Mouse (Mus musculus) hindbrain, embryonic 16.5 days (tissue): Measurements from ENCODE around the gene Amer3. TPM values are rescaled to one million over a fixed set of nuclear protein-coding genes. Genes with fewer than 3 reads are reported as not detected.
"Not testable (repeated sequence)": the region's sequence is repeated elsewhere in the genome, so short reads cannot be mapped to it uniquely, and the experiment has no call there.

Experiments used
- ATAC-seq: fragments of 200-750 bp; cut with Nextera tagmentation; 2 replicates; pipeline ENCODE4 v1.8.0; 2017; ENCODE audit warnings: moderate TSS enrichment, moderate library complexity
- H3K27ac ChIP-seq: fragments of 300-500 bp; sonication (generic); 2 replicates; pipeline ENCODE4 v1.5.1; 2014; ENCODE audit warnings: low read depth, mild to moderate bottlenecking, control low read depth, low read length, moderate library complexity
- H3K27me3 ChIP-seq: fragments of 300-500 bp; sonication (generic); replicated peaks from 2 replicates; pipeline ENCODE4 v1.6.1; 2014; ENCODE audit warnings: low read length; ENCODE audit not compliant: control insufficient read depth, insufficient read depth
- H3K36me3 ChIP-seq: fragments of 300-500 bp; sonication (generic); 2 replicates; pipeline ENCODE4 v1.6.1; 2014; ENCODE audit warnings: mild to moderate bottlenecking, low read length, moderate library complexity, mixed read lengths; ENCODE audit not compliant: control insufficient read depth, insufficient read depth
- H3K4me1 ChIP-seq: fragments of 300-500 bp; sonication (generic); 2 replicates; pipeline ENCODE4 v1.6.1; 2014; ENCODE audit warnings: low read depth, low read length; ENCODE audit not compliant: control insufficient read depth, insufficient read depth
- H3K4me2 ChIP-seq: fragments of 300-500 bp; sonication (generic); 2 replicates; pipeline ENCODE4 v1.6.1; 2014; ENCODE audit warnings: mild to moderate bottlenecking, low read length, control low read depth, moderate library complexity
- H3K4me3 ChIP-seq: fragments of 300-500 bp; sonication (generic); 2 replicates; pipeline ENCODE4 v1.5.1; 2014; ENCODE audit warnings: mild to moderate bottlenecking, low read length, control low read depth, moderate library complexity
- H3K9ac ChIP-seq: fragments of 300-500 bp; sonication (generic); 2 replicates; pipeline ENCODE4 v1.6.1; 2014; ENCODE audit warnings: low read depth, mild to moderate bottlenecking, control low read depth, low read length, moderate library complexity
- H3K9me3 ChIP-seq: fragments of 300-500 bp; sonication (generic); 2 replicates; pipeline ENCODE4 v1.6.1; 2014; ENCODE audit warnings: mild to moderate bottlenecking, low read length, moderate library complexity; ENCODE audit not compliant: control insufficient read depth
- WGBS: fragments of 180-500 bp; shearing (Covaris S2); extraction: QIAGEN DNeasy Blood & Tissue Kit; methylation state at CpG from one replicate; pipeline ENCODE4 v1.1.7; 2014; 5-methylcytosine and 5-hydroxymethylcytosine counted together
- polyA plus RNA-seq: library from polyadenylated mRNA; unstranded; fragments of >200 nt; fragmentation: Nextera tagmentation; extraction: Ambion mirVana; gene quantifications from 2 replicates; pipeline ENCODE4 v1.2.1, GENCODE M21; 2015

Amer3 gene
- 28.6 and 31.9 TPM in 2 replicates for polyA plus RNA-seq

DNA sequence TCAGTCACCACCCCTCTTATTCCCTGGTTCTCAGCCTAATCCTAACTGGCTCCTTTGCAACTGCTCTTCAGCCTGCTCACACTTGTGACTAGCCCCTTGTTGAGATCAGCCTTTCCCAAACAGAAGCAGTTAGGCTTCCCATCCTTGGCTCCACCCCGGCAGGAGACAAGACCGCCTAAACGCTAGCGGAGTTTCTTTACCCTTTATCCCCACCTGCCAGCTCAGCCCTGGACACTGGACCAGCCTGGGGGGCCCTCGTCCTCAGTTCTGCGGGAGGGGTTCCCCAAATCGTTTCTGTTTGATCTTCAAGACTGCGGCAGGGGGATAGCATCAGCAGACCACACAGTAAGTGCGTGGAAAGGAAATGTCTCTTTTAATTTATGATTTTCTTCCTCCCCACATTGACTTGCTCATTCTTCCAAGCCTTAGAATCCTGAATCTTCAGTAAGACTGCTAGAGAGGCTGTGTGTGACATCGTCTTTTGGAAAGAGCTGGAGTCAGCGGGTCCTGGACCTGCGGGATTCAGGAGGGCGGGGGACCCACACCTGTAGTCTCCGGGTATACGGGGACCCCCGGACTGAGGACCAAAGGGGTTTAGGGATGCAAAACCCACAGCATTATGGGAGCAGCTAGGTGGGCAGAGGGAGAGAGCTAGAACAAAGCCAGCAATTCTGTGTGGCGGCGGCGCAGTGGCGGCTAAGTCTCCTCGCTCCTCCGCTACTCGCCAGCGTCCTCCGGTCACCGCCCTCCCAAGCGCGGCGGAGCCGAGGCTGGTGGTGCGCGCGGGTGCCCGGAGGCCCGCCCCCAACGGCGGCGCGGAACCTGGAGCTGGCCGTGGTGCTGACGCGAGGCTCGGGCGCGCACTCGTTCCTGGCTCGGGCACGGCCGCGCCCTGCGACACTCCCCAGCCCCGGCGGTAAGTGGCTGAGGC is at the start of gene Amer3:
Gene Amer3, plus strand, starts transcription at position 807 of the 931 bp plus-strand sequence.
- 0% methylated on average over 46 of the region's 53 CpGs for WGBS
- no peaks in the 10 kb centered on the region; the same call in 1 of the 2 replicates for H3K27me3 ChIP-seq
- H3K4me1 ChIP-seq: peaks cover 30% of the 10 kb centered on the region
- peak; percentile 92 for ATAC-seq
- no peaks in the 10 kb centered on the region for H3K9me3 ChIP-seq
- H3K4me2 ChIP-seq: peak within 1 kb of the TSS; percentile 85
- H3K4me3 ChIP-seq: peak within 1 kb of the TSS; percentile 70
- H3K36me3 ChIP-seq: no peaks in the 10 kb centered on the region
- H3K9ac ChIP-seq: peak within 1 kb of the TSS; percentile 87
- peak within 1 kb of the TSS; percentile 91 for H3K27ac ChIP-seq

DNA sequence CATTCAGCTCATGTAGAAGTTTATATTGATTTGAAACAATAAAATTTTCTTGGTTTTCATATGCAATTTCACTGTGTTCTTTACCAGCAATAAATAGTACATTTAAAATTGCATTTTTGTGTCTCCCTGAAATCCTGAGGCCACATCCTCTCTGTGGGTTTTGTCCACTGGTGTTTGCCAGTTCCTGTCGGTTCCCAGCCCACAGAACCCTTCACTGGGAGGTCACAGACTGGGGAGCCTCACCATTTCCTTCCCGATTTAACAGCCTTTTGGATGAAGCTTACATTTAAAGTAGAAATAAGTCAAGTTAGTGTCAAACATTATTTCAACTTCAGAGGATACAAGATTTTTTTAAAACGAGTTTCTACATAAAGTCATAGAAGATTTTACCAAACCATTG is 44.9 kb upstream of the Amer3 start:
- H3K9ac ChIP-seq, H3K4me2 ChIP-seq, H3K36me3 ChIP-seq, H3K4me3 ChIP-seq, H3K27ac ChIP-seq, H3K9me3 ChIP-seq, ATAC-seq: not testable (repeated sequence)
- Histone ChIP-seq H3K27me3 (peaks cover 23% of the 10 kb centered on the region), H3K4me1 (peaks cover 11% of the 10 kb centered on the region)
- WGBS: 56% methylated on average over 3 of the region's 3 CpGs

DNA sequence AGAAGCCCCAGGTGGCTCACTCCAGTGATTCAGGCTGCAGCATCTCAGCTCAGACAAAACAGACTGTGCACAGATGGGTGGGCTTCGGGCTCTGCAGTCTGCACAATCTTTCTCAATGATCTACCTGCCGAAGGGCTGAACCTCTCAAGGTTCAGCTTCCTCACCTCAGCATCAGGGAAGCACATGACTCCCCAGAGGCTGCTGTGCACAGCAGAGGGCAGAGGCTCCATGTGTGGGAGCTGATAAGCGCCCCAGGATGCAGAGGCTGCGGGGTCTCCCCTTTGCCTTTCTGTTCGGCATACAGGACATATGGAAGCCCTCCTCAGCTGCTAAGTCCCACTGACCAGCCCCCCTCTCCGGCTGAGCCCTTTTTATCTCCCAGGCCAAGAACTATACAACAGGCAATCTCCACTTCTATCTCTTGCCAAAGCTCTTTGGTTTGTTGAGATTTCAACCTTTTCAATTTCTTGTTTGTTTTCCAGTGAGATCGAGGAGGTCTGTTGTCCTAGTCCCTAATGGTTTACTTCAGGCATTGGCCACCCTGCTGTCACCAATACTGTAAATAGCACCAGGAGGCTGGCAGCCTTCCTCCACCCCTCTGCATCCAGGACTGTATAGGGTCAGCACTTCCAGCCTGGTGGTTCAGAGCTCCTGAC is 44.3 kb upstream of the Amer3 start, which contains the start of gene Cfc1:
Gene Cfc1, plus strand, starts transcription at position 606 of the 656 bp plus-strand sequence.
- peak within 1 kb of the TSS; percentile 65 for H3K4me2 ChIP-seq
- H3K27ac ChIP-seq, ATAC-seq, H3K36me3 ChIP-seq, H3K9me3 ChIP-seq, H3K9ac ChIP-seq: not testable (repeated sequence)
- 42% methylated on average over 7 of the region's 7 CpGs for WGBS
- peaks cover 11% of the 10 kb centered on the region for H3K4me1 ChIP-seq
- peak within 1 kb of the TSS; percentile 33 for H3K4me3 ChIP-seq
- peaks cover 23% of the 10 kb centered on the region for H3K27me3 ChIP-seq

DNA sequence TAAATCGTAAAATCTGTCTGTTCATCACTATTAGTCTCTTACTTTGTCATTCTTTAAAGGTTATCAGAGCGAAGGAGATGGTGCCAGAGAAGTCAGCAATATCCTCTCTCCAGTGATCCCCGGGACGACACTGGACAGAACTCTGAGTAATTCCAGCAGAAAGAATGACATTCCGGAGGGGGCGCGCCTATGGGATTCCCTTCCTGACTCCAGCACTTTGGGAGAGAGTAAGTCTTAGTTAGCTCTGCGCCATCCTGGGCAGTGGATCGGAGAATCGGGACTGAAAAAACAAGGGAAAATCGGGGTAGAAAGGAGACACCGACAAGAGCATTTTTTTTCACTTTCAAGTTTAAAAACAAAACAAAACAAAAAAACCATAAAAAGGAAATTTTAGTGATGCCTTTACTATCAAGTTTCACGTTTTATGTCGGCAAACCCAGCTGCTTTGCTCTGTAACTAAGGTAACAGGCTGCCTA is 43.1 kb upstream of the Amer3 start:
- no peak overlapping the region for H3K27ac ChIP-seq
- H3K9me3 ChIP-seq: no peaks in the 10 kb centered on the region
- 0 out of 2 replicates have a peak overlapping the region, but pooled peaks have one; percentile 38 for H3K9ac ChIP-seq
- no peaks in the 10 kb centered on the region for H3K36me3 ChIP-seq
- peaks cover 11% of the 10 kb centered on the region for H3K4me1 ChIP-seq
- WGBS: 3% methylated on average over 14 of the region's 14 CpGs
- peak overlapping the region; percentile 33 for H3K4me3 ChIP-seq
- no peak for ATAC-seq
- peak overlapping the region; percentile 65 for H3K4me2 ChIP-seq
- peaks cover 23% of the 10 kb centered on the region for H3K27me3 ChIP-seq

DNA sequence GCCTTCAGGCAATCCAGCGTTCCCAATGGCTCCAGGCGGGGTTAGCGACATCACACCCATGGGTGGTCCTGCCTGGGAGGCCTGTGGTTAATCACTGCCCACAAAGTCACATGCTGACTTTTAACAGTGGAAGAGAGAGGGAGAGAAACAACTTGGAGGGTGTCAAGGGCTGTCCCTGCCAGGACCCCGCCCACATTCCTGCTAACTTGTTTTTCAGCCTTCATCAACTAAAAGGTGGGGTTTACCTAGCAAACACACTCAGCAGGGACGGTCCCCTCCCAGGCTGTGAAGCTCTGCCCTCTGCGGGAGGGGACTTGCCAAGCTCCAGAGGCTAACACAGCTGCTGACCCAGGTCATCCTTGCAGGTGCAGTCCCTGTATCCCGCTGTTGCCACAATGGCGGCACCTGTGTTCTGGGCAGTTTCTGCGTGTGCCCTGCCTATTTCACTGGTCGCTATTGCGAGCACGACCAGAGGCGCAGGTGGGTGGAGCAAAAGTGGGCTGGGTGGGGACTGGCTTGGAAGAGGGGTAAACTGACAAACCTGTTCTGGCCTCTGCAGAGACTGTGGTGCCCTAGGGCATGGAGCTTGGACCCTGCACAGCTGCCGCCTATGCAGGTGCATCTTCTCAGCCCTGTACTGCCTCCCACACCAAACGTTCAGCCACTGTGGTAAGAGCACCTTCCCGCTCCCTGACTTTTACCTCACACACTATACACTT is 42.5 kb upstream of the Amer3 start:
- WGBS: 2% methylated on average over 16 of the region's 16 CpGs
- peak overlapping the region; percentile 38 for H3K9ac ChIP-seq

DNA sequence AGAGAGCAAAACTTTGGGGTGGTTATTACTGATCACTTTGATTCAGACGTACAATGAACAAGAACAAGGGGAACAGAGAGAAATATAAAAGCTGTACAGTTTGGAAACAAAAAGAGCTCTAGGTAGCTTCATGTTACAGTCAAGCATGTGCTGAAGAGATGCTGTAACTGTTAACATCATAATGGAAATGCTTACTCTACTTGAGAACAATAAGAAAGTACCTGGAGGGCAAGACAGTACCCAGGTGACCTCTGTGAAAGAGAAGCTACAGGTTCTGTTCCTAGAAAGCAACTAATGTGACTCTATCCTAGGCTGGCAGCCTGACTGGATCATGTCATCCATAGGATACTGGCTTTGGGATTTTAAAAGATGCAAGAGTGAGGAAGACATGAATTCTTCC is 32.4 kb upstream of the Amer3 start:
- H3K27ac ChIP-seq: no peak overlapping the region
- no peak overlapping the region for H3K4me2 ChIP-seq
- H3K36me3 ChIP-seq: no peaks in the 10 kb centered on the region
- H3K9me3 ChIP-seq: 0 out of 2 replicates have a peak, but pooled peaks cover 3% of the 10 kb centered on the region
- H3K4me3 ChIP-seq: no peak overlapping the region
- ATAC-seq: no peak
- no peaks in the 10 kb centered on the region for H3K27me3 ChIP-seq
- no peaks in the 10 kb centered on the region for H3K4me1 ChIP-seq
- WGBS: 79% methylated on average over 1 of the region's 1 CpGs
- H3K9ac ChIP-seq: no peak overlapping the region

More for the DNA sequence above, 42.5 kb upstream of the Amer3 start:
- H3K4me1 ChIP-seq: peaks cover 11% of the 10 kb centered on the region
- peaks cover 23% of the 10 kb centered on the region for H3K27me3 ChIP-seq
- no peaks in the 10 kb centered on the region for H3K9me3 ChIP-seq
- H3K27ac ChIP-seq: no peak overlapping the region
- ATAC-seq: peak; percentile 58
- peak overlapping the region; percentile 33 for H3K4me3 ChIP-seq
- H3K4me2 ChIP-seq: peak overlapping the region; percentile 65
- H3K36me3 ChIP-seq: no peaks in the 10 kb centered on the region

DNA sequence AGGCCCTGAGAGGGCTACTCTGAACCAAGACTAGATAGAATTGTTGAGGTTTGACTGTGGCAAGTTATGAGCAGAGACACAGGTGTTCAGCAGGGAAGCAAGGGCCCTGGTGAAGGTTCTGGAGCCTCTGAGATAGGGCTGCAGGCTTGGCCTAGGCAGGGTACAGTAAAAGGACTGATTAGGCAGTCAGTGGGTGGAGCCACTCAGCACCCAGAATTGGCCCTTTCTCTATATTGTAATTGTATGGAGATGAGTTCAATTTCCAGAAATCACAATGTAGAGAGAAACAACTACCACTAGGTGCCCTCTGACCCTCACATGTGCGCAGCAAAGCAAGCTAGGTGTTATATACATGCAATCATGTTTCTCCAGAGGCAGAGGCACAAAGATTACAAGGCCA is 25.8 kb upstream of the Amer3 start:
- Histone ChIP-seq H3K9ac (no peak overlapping the region), H3K36me3 (no peaks in the 10 kb centered on the region), H3K4me2 (no peak overlapping the region), H3K4me1 (no peaks in the 10 kb centered on the region), H3K4me3 (no peak overlapping the region), H3K27ac (no peak overlapping the region), H3K27me3 (no peaks in the 10 kb centered on the region), H3K9me3 (0 out of 2 replicates have a peak, but pooled peaks cover 3% of the 10 kb centered on the region)
- ATAC-seq: no peak
- WGBS: 87% methylated on average over 1 of the region's 1 CpGs

DNA sequence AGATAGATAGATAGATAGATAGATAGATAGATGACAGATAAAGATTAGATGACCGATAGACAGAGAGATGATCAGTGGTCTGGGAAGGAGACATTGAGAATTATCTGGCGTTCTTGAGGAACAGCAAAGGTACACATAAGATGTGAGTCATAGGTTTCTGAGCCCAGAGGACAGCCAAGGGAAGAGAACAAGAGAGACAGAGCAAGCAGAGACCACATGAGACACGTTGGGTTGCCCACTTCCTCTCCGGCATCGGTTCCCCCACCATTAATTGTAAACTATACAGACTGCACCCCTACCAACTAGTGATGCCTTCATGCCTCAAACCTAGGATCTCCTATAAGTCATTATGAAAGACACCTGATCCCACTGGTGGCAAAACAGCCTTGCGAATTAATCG is 25.2 kb upstream of the Amer3 start:
- ATAC-seq: no peak
- 89% methylated on average over 7 of the region's 7 CpGs for WGBS

More for the DNA sequence above, 25.2 kb upstream of the Amer3 start:
- Histone ChIP-seq H3K36me3 (no peaks in the 10 kb centered on the region), H3K9me3 (no peaks in the 10 kb centered on the region), H3K27ac (no peak overlapping the region), H3K4me2 (no peak overlapping the region), H3K9ac (no peak overlapping the region), H3K4me3 (no peak overlapping the region), H3K4me1 (no peaks in the 10 kb centered on the region), H3K27me3 (no peaks in the 10 kb centered on the region)
